Mouse (Mus musculus) gastrocnemius, postnatal 36 days (tissue): ENCODE data around the gene Cdk16. TPM values are rescaled to one million over a fixed set of nuclear protein-coding genes. Genes with fewer than 3 reads are reported as not detected.

Experiments
- DNase-seq, 2 experiments: peaks; one replicate each; pipeline ENCODE4 v3.0.0; 2022
- intact Hi-C: fragments of 180-260 bp; cut with DNase I; formaldehyde crosslinking; loops from one replicate; pipeline ENCODE4 v1.15.1; 2025
- total RNA-seq, 2 experiments: library from RNA; stranded (reverse); gene quantifications; 2 replicates each; pipeline ENCODE4 v1.2.3; 2021

The Cdk16 gene
- total RNA-seq, 2 experiments from 2014 or later = 112 to 126 TPM

DNA sequence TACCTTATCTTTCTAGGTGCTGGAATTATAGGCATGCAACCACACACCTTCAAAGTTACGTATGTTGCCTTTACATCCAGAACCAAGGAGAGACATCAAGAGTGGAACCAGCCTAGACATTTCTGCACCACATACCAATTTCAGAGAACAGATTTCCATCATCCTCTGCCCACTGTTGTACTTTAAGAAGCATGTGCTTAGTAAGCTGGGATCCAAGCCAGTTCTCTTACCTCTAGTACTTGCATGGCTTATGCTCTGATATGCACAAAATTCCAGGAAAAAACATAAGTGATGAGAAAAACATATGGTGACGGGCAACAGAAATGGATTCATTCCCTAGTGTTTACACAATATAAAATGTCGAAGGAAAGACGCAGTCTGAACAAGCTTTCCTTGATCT, 48.7 kb downstream of the Cdk16 start:
- no peak for DNase-seq
- intact Hi-C loops = no loop called here

DNA sequence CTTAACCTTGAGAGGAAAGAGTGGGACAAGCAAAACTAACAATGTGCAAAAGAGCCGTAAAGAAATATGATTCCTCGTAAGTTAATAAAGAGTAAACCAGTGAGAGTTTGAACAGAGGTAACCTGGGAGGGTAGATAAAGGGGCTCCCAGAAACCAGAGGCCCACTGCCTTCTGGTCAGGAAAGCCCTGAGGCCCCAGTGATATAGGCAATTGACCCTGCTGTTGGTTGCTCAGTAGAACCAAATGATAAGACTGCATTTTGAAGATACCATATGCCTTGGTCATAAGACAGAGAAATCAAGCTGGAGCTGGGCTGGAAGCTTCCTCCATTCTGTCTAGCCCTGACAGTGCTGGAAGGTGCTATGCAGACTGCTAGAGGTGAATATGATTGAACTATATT, 61.1 kb downstream of the Cdk16 start:
- DNase-seq = no peak
- intact Hi-C loops = no loop called here

Other genes starting within 250 kb of the Cdk16 start
- not detected for gene Rgn, start 138.2 kb upstream of the Cdk16 start, total RNA-seq
- 10 to 100 TPM; 11.0 to 12.4 TPM for gene Rbm10, start 70.5 kb upstream of the Cdk16 start, total RNA-seq
- 100 to 1,000 TPM; 396 to 423 TPM for gene Ndufb11, start 70.3 kb upstream of the Cdk16 start, total RNA-seq
- gene Uba1, start 29.6 kb upstream of the Cdk16 start, total RNA-seq = 100 to 1,000 TPM; 130 to 151 TPM
- gene Usp11, start 16.0 kb downstream of the Cdk16 start, total RNA-seq = 1 to 10 TPM; 1.1 to 1.9 TPM
- 10 to 100 TPM; 73.3 to 90.0 TPM for gene Araf, start 109.9 kb downstream of the Cdk16 start, total RNA-seq
- gene Timp1, start 182.2 kb downstream of the Cdk16 start, total RNA-seq = 1 to 10 TPM; 2.1 to 2.5 TPM
- under 1 TPM; 0.07 to 0.08 TPM for gene Syn1, start 233.1 kb downstream of the Cdk16 start, total RNA-seq
- gene Cfp, start 243.6 kb downstream of the Cdk16 start, total RNA-seq = 1 to 10 TPM; 3.5 to 4.0 TPM